9 mouse cellular contexts compared by ENCODE assay signal in the genomic region with DNA sequence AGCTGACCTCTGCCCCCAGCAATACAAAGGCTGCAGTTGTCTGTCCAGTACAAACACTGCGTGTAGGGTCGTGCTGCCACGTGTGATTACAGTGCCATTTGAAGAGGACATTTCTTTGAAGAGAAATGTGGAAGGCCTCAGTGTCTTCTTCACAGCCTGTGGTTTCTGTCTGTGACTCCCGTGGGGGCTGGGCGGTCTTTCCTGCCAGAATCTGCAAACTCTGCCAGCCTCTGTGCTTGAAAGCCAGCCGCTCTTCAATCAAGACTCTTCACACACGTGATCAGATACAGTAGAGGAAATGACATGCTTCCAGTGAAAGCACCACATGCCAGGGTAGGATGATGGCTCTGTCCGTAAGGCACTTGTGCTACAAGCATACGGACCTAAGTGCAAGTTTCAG. TPM values are rescaled to one million over a fixed set of nuclear protein-coding genes. Genes with fewer than 3 reads are reported as not detected.
DNase-seq lines count a peak whose midpoint lies in the region; ATAC-seq and TF ChIP-seq lines count a peak whose summit lies in the region.
"Had no signal": no experiment of that assay in that cellular context is flagged by ENCODE, and none has a peak within 500 bp of the region (broad histone marks: within the 10 kb centered on the region; RNA-seq: fewer than 3 reads in every experiment).

No protein-coding gene starts in this region.

- H3K9me3 ChIP-seq in liver, postnatal 0 days (ENCODE audit: low read length) = no peaks in the 10 kb centered on the region

- no peak overlapping the region for H3K27ac ChIP-seq in liver, postnatal 0 days (ENCODE audit: low read depth)
- H3K27ac ChIP-seq in gastrocnemius, adult 2 months = no peak overlapping the region
- H3K27ac ChIP-seq: kidney, postnatal 0 days had no signal

- WGBS in liver, postnatal 0 days (ENCODE audit: insufficient replicate concordance) = 30% methylated on average over 9 of the region's 9 CpGs

- no peak for TF ChIP-seq CTCF in liver, postnatal 0 days (IDR thresholded peaks at IDR 0.05; ENCODE audit: low read depth)
- no peak for TF ChIP-seq CTCF in gastrocnemius, adult 2 months (IDR thresholded peaks at IDR 0.05)

- peak; percentile 36 to 49 for DNase-seq in left cerebral cortex, postnatal 14 days (ENCODE audit: low spot score in 2 of 2)
- no peak for DNase-seq in left cerebral cortex, adult 11 months (ENCODE audit: low spot score)
- peak; percentile 92 for DNase-seq in T-cell, adult 2 months (ENCODE audit: low spot score)
- peak; percentile 48 for DNase-seq in liver, postnatal 0 days
- peak; percentile 78 for DNase-seq in splenic B cell, adult 2 months (ENCODE audit: low read depth, low spot score)
- DNase-seq in ovary, postnatal 36 days (ENCODE audit: low spot score) = no peak
- DNase-seq in gastrocnemius, adult 2 months = no peak
- DNase-seq in gastrocnemius, postnatal 25 days = no peak

- no peaks in the 10 kb centered on the region for H3K27me3 ChIP-seq in liver, postnatal 0 days (ENCODE audit: insufficient read depth, low read length)
- no peaks in the 10 kb centered on the region for H3K27me3 ChIP-seq in splenic B cell, adult 2 months (ENCODE audit: control insufficient read depth, insufficient read depth, low read length, poor library complexity, severe bottlenecking)

- no peak overlapping the region for H3K9ac ChIP-seq in liver, postnatal 0 days (replicated peaks)

- intact Hi-C loops in left cerebral cortex, postnatal 14 days (cut with DNase I) = no loop called here
- intact Hi-C loops in gastrocnemius, adult 2 months (cut with DNase I) = no loop called here

- ATAC-seq in liver, postnatal 0 days = peak; percentile 19; the same call in 1 of the 2 replicates

- H3K4me3 ChIP-seq in liver, postnatal 0 days (ENCODE audit: low read depth, low read length) = no peak overlapping the region
- H3K4me3 ChIP-seq in gastrocnemius, adult 2 months = no peak overlapping the region

- H3K4me1 ChIP-seq in liver, postnatal 0 days (ENCODE audit: insufficient read depth) = peaks cover 6% of the 10 kb centered on the region; the same call in 1 of the 2 replicates

- no peak overlapping the region for H3K4me2 ChIP-seq in liver, postnatal 0 days (ENCODE audit: low read depth, low read length)

- no peaks in the 10 kb centered on the region for H3K36me3 ChIP-seq in liver, postnatal 0 days (replicated peaks; ENCODE audit: insufficient read depth, low read length)
- H3K36me3 ChIP-seq in splenic B cell, adult 2 months (ENCODE audit: control insufficient read depth, insufficient read depth, low read length, poor library complexity, severe bottlenecking) = no peaks in the 10 kb centered on the region

- TF ChIP-seq EP300 in liver, postnatal 0 days (IDR thresholded peaks at IDR 0.05; ENCODE audit: low read depth) = no peak

RNA-seq across cellular contexts. Expression of a gene that starts 7.4 kb away (rescaled TPM):
- 100 to 1,000 TPM in 1 of 2 experiments, 10 to 100 TPM in 1; 93.1 to 112 TPM for total RNA-seq in left cerebral cortex, postnatal 14 days (2021)
- polyA plus RNA-seq in liver, postnatal 0 days (2015; fragmentation: Nextera tagmentation; extraction: Ambion mirVana) = 2.9 and 3.9 TPM in 2 replicates
- 100 to 1,000 TPM; 110 to 132 TPM for total RNA-seq in gastrocnemius, adult 2 months (2021)
- 100 to 1,000 TPM; 132 to 144 TPM for total RNA-seq in gastrocnemius, postnatal 25 days (2021)

RNA-seq across cellular contexts. Expression of a gene that starts 45.6 kb away (rescaled TPM):
- 10 to 100 TPM; 16.4 to 19.1 TPM for total RNA-seq in left cerebral cortex, postnatal 14 days (2021)
- 16.3 and 20.6 TPM in 2 replicates for polyA plus RNA-seq in liver, postnatal 0 days (2015; fragmentation: Nextera tagmentation; extraction: Ambion mirVana)
- 100 to 1,000 TPM in 1 of 2 experiments, 10 to 100 TPM in 1; 22.4 to 127 TPM for total RNA-seq in gastrocnemius, adult 2 months (2021)
- total RNA-seq in gastrocnemius, postnatal 25 days (2021) = 10 to 100 TPM; 15.3 to 17.4 TPM

Comparison
In these comparisons a context has a peak if more than half of its experiments do, and no peak if none do; other contexts are left out.
1. DNase-seq: peak in left cerebral cortex, postnatal 14 days (2 of 2), T-cell, adult 2 months (single experiment), liver, postnatal 0 days (single experiment) and splenic B cell, adult 2 months (single experiment); none in left cerebral cortex, adult 11 months (single experiment), ovary, postnatal 36 days (single experiment), gastrocnemius, adult 2 months (single experiment) and gastrocnemius, postnatal 25 days (single experiment).